Mouse (Mus musculus): ENCODE data around the gene Inha.

Gene Inha

GRCm38 (mm10) chr1:75521321-75522031 lies 14.6 kb downstream of the Inha start, which contains the start of gene Stk11ip:
Gene Stk11ip (plus strand): TSS chr1:75521529.
- DNase-seq, result peak; percentile 93 to 94

DNA sequence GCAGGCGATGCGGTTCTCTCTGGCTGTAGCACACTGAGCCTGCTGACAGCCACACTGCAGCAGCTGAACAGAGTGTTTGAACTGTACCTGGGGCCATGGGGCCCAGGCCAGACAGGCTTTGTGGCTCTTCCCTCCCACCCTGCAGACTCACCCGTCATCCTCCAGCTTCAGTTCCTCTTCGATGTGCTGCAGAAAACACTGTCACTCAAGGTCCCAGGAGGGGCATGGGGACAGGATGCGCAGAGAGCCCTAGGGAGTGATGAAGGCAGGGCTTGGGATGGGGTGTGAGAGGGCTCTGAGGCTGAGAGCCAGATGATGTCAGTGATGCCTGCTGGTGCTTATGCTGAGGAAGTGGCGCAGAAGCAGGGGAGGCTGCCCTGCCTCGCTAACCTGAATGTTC lies 17.8 kb downstream of the Inha start:
- no peak for DNase-seq

DNA sequence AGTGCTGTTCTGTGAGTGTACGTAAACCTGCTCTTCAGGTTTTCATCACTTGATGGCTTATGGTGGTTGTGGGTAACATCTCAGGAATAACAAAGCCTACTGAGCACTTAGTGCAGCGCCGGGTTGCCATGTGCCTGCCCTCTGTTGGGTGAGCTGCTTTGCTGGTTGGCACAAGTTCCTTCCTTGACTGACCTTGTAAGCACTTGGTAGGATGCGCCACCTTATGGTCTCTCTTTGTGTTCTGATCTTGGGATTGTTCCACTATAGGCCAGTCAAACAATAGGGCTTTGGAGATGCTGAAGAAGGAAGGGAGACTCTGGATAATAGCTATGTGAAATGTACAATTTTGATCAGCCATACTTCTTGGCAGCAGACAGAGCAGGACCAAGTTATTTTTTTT lies 23.7 kb downstream of the Inha start:
- no peak for DNase-seq

DNA sequence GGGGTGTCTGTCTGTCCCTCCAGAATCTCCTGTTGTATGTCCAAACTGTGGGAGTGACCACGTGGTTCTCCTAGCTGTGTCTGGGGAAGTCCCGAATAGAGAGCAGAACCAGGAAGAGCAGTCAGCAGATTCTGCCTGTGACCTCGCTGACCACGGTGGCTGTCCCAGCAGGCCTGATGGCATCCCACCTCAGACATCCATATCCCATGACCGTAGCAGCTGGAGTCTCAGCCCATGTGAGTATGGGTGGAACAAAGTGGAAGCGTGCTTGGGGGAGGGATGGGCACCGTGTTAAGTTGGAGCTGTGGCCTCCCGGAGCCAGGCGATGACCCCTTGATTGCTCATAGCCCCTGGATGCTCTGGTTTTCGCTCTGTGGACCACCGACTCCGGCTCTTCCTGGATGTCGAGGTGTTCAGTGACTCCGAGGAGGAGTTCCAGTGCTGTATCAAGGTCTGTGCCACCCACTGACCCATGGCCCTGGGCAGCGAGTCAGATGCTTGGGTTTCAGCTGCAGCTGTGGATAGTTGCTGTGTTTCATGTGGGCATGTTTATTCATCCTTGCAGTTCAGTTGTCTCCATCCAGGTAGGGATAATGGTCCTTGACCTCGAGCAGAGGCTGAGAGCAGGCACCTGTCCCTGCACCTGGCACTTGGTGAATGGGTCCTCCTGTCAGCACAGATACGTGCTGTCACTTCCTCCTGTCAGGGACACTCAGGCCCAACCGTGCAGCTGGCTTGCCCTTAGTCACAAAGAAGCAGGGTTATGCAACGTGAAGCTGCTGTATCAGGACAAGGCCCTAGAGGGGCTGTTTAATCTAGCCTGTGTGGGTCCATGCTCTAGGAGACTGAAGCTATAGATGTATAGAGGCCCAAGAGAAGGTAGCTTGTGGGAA lies 25.6 kb downstream of the Inha start:
- DNase-seq, result no peak

GRCm38 (mm10) chr1:75533325-75534252 lies 26.7 kb downstream of the Inha start:
- DNase-seq, result no peak

- no peak for DNase-seq
These were observed 30.7 kb downstream of the Inha start for GRCm38 (mm10) chr1:75537587-75537986.

DNA sequence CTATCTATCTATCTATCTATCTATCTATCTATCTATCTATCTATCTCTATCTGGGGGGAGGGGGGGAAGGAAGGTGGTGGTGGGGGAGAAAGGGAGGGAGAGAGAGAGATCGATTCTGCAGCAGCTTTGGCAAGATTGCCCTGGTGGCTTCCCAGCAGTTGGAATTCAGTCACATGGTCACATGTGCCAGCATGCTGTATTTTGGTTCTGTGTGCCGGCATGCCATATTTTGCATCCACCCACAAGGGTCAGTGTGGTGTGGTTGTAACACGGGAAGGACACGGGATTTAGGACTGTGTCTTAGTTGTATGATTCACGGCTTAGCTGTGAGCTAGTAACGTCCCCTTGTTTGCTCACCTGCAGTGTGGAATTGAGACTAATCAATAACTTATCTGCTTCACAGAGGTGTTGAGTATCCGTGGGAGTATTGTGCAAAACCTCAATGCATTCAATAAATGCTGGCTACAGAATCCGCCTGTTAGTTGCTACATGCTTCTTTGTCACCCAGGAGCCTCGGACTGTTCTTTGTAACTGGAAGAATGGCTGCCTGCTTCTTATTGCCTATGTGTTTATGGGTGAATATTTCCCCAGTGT lies 31.8 kb downstream of the Inha start:
- no peak for DNase-seq

GRCm38 (mm10) chr1:75541496-75541895 lies 34.6 kb downstream of the Inha start:
- DNase-seq, result no peak

GRCm38 (mm10) chr1:75544351-75544750 lies 37.5 kb downstream of the Inha start:
- DNase-seq, result no peak

DNA sequence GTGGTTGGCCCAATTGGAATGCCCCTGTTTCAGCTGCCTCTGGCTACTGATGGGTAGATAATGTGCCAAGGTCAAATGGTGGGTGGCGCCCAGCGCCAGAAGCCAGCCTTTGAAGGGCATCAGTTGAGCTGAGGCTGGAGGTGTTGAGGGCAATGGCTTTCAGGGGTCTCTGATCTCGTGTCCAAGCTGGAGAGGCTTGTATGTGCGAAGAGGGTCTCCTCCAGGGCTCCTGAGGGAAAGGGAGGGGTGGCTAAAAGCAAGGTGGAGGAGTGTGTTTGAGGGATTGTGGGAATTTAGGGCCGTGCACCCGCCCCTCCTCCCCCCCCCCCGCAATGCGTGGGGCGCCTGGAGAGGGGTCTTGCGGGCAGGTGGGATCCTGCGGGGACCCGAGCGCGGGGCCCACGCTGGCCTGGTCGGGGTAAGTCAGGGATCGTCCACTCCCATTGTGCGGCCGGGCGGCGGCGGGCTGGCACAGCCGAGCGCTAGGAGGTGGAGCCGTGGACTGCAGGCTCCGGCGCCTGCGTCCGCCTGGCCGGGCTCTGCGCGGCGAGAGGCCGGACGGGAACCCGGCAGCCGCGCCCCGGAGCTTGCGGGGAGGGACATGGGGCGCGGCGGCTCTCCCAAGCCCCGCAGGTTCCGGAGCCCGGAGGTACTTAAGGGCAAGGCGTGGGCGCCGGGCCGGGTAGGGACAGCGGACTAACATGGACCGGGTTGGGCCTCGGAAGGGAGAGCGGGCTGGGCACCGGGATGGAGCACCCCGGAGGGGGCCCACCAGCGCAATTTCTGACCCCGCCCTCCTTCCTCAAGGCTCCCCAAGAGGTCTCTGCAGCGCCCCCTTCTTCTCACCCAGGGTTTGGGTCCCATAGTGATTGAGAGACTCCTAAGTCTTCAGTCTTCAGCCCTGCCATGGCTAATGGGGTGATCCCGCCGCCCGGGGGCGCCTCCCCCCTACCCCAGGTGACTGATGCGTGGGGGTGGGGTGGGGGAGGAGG lies 39.4 kb downstream of the Inha start, which contains the start of gene Slc4a3:
Gene Slc4a3 (plus strand): TSS at position 302 of the 992 bp plus-strand sequence.
- peak; percentile 83 for DNase-seq

DNA sequence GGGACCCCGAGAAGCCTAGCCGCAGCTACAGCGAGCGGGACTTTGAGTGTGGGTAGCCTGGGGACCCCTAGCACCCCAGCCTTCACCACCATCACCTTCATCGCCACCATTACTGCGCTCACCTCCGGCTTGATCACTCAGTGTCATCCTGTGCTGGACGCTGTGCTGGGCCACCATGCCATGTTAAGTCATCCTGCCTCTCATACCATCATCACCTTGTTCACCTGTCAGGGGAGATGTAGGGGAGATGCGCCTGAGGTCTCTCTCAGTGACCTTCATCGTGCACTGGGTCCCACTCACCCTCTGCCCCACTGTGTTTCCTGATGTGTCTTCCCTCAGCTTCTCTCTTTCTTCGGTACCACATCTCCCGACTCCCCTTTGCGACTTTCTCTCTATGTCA lies 40.5 kb downstream of the Inha start:
- DNase-seq, result no peak

DNA sequence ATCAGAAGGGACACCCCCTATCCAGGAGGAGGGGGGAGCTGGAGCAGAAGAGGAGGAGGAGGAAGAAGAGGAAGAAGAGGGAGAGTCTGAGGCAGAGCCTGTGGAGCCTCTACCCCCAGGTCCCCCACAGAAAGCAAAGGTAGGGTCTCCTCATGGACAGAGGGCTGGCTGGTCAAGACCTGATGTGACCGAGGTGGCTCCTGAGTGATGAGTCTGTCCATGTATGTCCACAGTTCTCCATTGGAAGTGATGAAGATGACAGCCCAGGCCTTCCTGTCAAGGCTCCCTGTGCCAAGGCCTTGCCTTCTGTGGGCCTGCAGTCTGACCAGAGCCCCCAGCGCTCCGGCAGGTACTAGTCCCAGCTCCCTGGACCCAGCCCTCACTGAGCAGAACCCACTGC lies 41.2 kb downstream of the Inha start:
- no peak for DNase-seq

DNA sequence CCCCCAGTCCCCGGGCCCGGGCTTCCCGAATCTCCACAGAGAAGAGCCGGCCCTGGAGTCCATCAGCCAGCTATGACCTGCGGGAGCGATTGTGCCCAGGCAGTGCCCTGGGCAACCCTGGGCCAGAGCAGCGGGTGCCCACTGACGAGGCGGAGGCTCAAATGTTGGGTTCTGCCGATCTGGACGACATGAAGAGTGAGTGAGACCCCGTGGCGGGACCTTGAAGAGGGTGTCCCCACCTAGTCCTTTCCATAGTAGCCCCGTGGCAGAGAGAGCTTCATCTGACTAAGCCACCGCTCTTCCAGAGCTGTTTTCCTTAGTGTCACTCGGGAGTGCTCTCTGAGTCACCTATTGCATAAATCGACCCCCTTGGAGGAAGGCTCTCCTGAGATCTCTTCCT lies 42.0 kb downstream of the Inha start:
- no peak for DNase-seq

DNA sequence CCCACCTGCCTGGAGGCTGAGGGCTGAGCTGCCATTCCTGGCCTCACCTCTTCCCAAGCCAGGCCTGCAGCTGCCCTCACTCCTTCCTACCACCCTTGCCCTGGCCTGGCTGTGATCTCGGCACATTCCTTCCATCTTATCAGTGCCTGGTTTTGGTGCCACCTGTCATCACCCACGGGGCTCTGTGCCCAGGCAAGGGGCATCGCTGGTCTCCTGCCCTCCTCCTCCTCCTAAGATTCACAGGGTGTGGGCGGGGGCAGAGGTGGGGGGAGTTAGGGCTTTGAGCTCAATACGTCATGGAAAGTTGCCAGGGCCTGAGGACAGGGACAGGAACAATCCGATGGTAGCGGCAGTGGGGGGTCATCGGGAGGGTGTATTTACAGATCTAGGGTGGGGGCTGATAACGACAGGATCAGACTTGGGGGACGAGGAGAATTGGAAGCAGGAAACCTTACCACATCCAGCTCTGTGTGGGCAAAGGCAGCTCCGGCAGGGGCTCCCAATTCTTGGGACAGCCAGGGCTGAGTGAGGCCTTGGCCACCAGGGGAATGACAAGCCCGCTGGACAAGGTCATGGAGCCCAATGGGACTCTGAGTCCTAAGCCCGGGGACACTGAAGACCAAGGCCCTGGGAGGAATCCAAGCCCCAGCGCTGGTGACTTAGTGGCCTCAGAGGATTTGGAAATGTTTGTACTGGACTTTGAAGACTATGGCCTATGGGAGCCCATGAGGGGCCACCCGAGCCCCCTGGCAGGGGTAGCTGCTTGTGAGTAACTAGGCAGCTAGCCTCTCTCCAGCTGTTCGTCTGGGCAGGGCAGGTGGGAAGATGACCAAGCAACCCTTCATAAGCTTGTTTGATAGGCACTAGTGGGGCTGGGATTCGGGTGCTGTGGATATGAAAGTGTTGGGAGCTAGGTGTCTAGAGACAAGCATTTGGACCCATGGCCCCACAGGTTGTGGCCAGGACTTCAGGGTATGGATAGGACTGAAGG lies 42.7 kb downstream of the Inha start:
- no peak for DNase-seq

GRCm38 (mm10) chr1:75550586-75550985 lies 43.7 kb downstream of the Inha start:
- no peak for DNase-seq

DNA sequence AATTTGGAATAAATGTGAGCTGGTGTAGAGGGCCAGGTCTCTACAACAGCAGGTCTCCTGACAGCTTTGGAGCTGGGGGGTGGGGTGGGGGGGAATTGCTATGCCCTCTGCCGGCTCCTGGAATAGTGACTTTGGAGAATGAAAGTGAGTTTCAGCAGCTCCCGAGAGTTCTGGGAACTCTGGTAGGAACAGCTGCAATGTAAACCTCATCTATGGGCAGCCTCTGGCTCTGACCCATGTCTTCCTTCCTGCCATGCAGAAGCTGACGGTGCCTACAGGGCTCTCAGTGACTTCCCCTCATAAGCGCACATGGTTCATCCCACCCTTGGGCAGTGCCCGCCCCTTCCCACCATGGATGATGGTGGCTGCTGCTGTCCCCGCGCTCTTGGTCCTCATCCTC lies 48.8 kb downstream of the Inha start:
- no peak for DNase-seq

GRCm38 (mm10) chr1:75556143-75556781 lies 49.4 kb downstream of the Inha start:
- DNase-seq, result no peak

DNA sequence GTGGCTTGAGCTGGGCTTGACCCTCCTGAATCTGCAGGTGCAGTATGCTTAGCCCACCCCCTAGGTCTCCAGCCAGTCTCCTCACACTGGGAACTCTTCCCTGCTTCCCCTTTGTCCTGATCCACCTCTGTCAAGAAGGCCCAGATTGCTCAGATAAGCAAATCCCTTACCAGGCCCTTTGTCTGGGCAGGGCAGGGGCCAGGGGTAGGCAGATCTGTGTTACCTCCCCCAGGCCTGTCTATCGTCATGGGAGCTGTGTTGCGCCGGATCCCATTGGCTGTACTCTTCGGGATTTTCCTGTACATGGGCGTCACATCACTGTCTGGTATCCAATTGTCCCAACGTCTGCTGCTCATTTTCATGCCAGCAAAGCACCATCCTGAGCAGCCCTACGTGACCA lies 50.2 kb downstream of the Inha start:
- no peak for DNase-seq
